Mouse (Mus musculus) splenic B cell, adult 2 months (primary cell): ENCODE measurements around the gene Nup62cl.
A peak's percentile ranks its signal among the peaks of the same experiment; 100 is the strongest.

Experiments used
- DNase-seq: peaks from one replicate; pipeline ENCODE4 v3.0.0-alpha.2; 2011; ENCODE audit warnings: low read depth, low spot score
- H3K27me3 ChIP-seq: 2 replicates; pipeline ENCODE4 v1.6.1; 2012; ENCODE audit warnings: mild to moderate bottlenecking, low read length, moderate library complexity, mixed read lengths; ENCODE audit not compliant: control insufficient read depth, poor library complexity, insufficient read depth, severe bottlenecking
- H3K36me3 ChIP-seq: 2 replicates; pipeline ENCODE4 v1.6.1; 2012; ENCODE audit warnings: mild to moderate bottlenecking, low read length, moderate library complexity, mixed read lengths; ENCODE audit not compliant: control insufficient read depth, poor library complexity, insufficient read depth, severe bottlenecking

Gene Nup62cl

DNA sequence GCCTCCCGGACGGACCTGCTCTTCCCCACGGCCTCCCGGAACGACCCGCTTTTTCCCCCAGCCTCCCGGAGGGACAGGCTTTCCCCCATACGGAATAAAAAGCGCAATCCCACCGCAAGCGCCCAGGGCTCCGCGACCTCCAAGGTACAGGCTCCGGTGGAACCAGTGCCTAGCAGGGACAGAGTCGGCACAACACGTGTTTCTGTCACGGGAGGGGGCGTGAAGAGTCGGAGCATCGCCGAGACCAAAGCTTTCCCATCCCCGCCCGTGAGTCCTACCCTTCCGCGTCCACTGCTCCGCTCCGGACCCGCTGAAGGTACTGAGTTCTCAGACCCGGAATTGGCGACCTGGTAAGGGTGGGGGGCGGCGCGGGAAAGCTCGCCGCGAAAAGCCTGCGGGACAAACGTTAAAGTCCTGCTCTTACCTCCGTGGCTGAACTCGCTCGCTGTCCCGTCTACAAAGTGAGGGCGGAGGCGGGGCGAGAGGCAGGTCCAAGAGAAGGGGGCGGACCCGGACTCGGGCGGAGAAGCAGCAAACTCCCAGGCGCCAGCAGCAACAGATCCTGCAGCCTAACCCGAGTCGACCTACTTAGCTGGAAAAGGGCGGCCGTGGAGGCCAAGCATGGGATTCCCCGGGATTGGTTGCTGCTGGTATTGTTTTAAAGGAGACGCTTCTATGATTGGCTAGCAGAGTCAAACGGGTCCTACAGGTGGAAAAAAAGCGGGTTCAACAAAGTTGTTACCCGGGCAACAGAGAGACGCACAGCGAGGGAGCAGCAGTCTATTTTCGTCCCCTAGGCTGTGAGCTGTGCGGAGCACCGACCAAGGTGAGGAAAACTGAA lies at the start of gene Nup62cl, which contains the start of gene Pih1h3b:
Nup62cl (minus strand) TSS at position 578 of the 841 bp plus-strand sequence.
Pih1h3b (plus strand) TSS at position 745 of the 841 bp plus-strand sequence.
- DNase-seq: peak; percentile 22
- no peaks in the 10 kb centered on the region for H3K36me3 ChIP-seq
- no peaks in the 10 kb centered on the region for H3K27me3 ChIP-seq

DNA sequence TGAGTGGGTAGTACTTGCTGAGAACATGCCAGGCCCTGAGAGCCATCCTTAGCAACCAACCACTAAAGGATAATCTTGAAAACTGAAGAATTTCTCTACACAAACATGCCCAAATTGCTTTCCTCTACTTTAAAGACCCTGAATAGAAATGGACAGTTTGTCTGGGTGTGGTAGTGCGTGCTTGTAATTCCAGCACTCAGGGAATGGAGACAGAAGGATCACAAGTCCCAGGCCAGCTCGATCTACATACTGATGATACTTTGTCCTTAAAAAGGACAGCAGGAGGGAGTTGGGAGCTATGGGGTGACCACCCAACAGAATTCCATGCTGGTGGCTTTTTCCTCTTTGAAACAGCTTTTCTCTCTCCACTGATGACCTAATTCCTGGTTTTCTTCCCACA lies 31.6 kb upstream of the Nup62cl start:
- H3K27me3 ChIP-seq: no peaks in the 10 kb centered on the region
- DNase-seq: no peak

DNA sequence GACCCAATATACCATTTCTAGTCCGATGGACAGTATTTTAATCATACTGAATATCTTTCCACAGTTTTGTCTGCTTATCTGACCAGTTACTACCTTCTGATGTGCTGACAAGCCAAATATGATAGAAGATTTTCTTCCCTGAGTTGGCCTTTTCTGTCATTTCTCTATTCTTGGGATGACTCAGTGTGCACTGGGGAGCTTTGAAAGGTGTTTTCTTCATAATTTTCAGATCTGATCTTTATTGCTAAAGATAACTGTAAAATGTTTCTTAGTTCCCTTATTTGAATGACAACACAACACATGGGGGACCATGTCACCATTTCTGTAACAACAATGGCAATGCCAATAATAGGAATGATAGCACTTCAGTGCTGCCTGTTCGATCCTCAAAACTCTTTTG lies 20.0 kb upstream of the Nup62cl start:
- Histone ChIP-seq H3K36me3 (no peaks in the 10 kb centered on the region), H3K27me3 (no peaks in the 10 kb centered on the region)
- no peak for DNase-seq

More for the DNA sequence above, 31.6 kb upstream of the Nup62cl start:
- no peaks in the 10 kb centered on the region for H3K36me3 ChIP-seq

DNA sequence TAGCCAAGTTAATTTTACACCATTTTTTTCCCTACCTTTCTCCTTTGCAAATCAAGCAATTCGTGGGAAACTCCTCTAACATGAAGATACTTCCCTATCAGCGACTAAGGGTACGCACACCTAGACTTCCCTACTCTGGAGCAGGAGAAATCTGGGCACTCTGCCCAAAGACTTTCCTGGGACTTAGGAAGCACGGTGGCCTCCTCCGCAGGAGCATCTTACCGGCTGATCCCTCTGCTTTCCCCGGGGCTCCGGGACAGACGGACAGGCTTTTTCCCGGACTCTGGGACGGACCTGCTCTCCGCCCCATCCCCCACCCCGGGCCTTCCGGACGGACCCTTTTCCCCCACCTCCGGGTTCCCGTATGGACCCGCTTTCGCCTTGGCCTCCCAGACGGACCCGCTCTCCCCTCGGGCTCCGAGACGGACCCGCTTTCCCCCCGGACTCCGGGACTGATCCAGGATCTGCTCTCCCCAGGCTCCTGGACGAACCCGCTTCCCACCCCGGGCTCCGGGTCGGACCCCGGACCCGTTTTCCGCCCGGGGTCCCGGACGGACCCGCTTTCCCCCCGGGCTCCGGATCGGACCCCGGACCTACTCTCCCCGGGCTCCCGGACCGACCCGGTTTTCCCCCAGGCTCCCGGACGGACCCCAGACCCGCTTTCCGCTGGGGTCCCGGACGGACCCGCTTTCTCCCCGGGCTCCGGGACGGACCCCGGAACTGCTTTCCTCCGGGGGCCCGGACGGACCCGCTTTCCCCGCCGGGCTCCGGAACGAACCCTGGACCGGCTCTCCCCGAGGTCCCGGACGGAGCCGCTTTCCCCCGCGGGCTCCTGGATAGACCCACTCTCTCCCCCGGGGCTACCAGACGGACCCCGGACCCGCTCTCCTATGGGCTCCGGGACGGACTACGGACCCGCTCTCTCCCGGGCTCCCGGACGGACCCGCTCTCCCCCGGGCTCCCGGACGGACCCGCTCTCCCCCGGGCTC lies 1.3 kb downstream of the Nup62cl start:
- H3K36me3 ChIP-seq: no peaks in the 10 kb centered on the region
- peak; percentile 0 for DNase-seq
- no peaks in the 10 kb centered on the region for H3K27me3 ChIP-seq

DNA sequence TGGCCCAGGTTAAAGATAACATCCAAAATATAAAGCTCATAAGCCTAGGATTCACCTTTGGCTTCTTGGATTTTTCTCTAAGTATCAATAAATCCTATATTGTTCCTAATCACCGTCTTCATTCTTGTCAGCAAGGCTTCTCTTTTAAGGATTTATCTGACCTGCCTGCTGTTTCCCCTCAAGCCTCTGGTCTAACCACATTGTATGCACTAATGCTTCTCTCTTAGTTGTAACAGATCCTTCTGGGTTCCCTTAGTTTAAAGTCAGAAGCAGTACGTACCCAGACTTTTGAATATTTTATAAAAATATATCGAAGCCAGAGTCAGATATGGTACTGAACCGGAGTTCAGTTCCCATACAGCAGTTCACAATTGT lies 63.8 kb downstream of the Nup62cl start:
- no peak for DNase-seq
- Histone ChIP-seq H3K27me3 (no peaks in the 10 kb centered on the region), H3K36me3 (0 out of 2 replicates have a peak, but pooled peaks cover 2% of the 10 kb centered on the region)

DNA sequence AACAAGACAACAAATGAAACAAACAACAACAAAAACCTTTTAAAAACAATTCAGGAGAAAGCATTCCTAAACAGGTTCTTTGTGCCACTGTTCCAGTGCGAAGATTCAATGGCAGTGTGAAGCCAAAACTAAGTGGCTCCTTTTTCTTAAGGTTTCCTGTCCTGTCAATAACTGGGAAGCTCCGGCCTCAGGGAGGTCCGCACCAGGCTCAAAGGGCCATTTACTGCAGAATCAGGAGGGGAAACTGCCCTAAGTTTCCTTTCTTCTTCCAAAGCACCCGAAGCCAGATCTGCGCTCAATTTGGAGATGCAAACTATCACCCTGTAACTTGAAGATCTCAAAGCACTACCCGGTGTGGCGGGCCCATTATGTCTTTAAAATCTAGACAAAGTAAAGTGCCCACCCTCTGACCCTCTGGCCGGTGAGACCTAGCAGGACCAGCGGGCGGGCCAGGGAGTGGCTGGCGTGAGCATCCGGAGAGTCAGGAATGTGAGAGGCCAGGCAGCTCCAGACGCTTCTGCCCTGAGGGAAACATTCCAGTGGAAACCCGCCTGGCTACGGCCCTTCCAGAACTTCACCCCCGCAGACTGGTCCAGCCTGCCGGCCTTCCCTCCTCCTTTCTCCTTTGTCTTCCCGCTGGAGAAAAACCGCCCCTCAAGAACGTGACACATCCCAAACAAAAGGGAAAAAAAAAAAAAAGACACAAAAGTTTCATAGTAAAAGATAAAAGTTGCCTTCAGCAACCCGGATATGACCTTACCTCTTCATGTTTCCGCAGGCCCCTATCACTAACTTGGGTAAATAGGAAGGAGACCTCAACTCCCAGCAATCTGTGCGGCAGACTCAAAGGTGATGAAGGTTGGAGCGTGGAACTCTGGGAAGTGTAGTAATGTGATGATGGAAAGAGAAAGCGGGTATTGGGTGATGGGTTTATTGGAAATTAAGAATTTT lies 64.5 kb downstream of the Nup62cl start, which contains the start of gene Rbm41:
Rbm41 (minus strand) TSS at position 856 of the 951 bp plus-strand sequence.
- 0 out of 2 replicates have a peak, but pooled peaks cover 2% of the 10 kb centered on the region for H3K36me3 ChIP-seq
- DNase-seq: peak; percentile 70
- no peaks in the 10 kb centered on the region for H3K27me3 ChIP-seq

DNA sequence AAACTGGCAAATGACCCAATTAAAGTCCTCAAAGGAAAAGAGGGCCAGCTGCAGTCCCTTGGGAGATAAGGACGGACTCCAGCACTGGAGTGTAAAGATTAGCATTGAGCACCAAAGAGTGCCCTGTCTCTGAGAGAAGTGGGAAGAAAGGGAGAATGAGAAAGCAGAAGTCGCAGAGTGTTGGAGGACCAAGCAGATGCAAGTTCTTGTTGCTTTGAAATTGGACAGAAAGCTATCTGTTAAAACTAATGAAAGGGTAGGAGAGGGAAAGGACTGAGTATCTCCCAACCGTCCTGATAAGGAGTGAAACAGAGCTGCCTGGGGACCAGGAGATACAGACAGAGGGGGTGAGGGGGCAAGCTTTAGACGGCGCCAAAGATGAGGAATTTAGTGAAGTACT lies 80.4 kb downstream of the Nup62cl start:
- DNase-seq: no peak
- no peaks in the 10 kb centered on the region for H3K36me3 ChIP-seq
- H3K27me3 ChIP-seq: no peaks in the 10 kb centered on the region
